Mouse (Mus musculus) CD8-positive naive resting alpha-beta T cell, adult 2 months (primary cell): ENCODE data around the gene Hif3a.

Experiments used
- DNase-seq, 2 experiments: peaks; one replicate each; pipeline ENCODE4 v3.0.0; 2022; ENCODE audit warnings: low read depth in 2 of 2, low spot score in 2 of 2

Gene Hif3a

GRCm38 (mm10) chr7:16993651-16994399 lies 68.4 kb downstream of the Hif3a start:
- DNase-seq, result no peak

DNA sequence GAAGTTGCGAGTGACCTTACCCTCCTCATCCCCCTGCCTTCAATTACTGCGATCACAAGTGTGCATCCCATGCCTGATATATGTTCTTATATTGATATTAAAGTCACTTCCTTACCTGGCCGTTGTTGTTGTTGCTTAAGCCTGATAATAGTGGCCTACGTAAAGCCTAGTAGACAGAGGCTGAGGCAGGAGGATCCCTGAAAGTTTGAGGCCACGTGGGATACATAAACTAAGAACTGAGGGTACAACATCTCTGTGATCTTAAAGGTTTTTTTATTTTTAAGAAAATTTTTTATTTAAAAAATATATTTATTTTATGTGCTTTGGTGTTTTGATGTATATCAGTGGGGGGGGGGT lies 69.8 kb downstream of the Hif3a start, which contains the start of gene Ccdc8:
TSS of gene Ccdc8 (plus strand) at position 258 of the 357 bp plus-strand sequence.
- DNase-seq, result no peak

DNA sequence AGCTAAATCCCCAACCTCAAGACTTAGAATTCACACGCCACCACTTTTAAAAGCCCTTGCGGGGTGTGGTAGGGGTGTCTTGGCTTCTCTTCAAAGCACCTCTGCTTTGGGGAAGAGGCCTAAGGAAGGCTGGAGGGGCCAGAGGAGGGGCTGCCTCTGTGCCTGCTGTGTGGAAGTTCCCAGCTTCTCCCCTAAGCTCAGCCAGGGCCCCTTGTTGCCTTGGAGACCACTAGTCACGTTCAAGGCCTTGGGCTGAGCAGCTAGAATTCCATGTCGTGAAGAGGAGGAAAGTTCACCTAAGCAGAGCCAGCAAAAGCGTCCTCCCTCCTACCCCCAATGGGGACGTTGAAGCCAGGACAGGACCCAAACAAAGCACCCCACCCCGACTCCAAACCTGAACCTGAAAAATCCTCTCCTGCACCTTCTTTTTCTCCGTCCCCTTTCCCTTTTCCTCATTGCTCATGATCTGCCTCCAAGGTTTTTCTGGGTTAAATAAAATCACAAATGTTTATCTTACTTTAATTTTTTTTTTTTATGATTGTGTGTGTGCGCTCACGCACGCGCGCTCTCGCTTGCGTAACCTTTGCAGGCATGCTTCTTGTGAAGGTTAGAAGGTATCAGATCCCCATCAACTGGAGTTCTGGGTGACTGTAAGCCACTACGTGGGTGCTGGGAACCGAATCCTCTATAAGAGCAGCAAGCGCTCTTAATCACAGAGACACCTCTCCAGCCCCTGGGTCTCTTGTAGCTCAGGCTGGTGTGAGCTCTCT lies 70.4 kb downstream of the Hif3a start:
- no peak for DNase-seq

- no peak for DNase-seq
These were observed 72.1 kb downstream of the Hif3a start for GRCm38 (mm10) chr7:16990006-16990744.

DNA sequence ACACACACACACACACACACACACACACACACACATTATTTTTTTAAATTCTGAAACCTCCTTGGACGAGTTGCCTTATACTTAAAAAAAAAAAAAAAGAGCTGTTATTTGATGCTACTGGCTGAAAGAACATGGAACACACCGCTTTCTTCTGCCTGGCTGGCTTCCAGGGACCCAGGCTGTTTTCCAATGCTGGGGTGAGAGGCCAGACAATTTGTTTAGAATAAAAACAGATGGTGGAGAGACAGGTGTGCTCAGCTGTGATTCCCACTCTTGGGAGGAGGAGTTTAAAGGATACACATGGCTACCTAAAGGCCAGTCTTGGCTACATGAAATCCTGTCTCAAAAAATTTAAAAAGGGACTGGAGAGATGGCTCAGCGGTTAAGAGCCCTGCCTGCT lies 73.8 kb downstream of the Hif3a start:
- DNase-seq, result no peak

DNA sequence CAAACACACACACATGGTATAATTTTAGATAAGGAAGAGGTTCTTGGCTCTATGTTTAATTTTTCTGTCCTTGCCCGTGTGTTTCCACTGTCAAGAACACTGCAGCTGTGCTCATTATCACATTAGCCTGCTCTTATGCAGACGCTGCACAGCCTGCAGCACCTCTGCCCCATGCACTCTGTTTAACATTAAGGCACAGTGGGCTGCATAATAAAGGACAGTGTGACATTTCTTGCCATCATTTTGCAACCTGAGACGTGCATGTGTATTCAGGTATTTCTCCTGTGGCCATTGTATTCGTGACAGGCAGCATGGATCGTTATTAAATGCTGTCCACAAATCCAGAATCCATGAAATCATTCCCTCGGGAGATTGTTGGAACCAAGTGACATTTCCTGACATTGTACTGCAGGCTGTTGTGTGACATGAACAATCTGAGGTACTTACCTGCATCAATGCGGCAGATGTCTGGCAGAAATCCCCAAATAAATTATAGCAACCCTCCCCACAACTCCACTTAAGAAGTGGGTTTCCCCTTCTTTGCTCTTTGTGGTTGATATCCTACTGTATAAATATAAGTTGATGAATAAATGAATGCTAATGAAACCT lies 74.6 kb downstream of the Hif3a start:
- DNase-seq, result no peak

DNA sequence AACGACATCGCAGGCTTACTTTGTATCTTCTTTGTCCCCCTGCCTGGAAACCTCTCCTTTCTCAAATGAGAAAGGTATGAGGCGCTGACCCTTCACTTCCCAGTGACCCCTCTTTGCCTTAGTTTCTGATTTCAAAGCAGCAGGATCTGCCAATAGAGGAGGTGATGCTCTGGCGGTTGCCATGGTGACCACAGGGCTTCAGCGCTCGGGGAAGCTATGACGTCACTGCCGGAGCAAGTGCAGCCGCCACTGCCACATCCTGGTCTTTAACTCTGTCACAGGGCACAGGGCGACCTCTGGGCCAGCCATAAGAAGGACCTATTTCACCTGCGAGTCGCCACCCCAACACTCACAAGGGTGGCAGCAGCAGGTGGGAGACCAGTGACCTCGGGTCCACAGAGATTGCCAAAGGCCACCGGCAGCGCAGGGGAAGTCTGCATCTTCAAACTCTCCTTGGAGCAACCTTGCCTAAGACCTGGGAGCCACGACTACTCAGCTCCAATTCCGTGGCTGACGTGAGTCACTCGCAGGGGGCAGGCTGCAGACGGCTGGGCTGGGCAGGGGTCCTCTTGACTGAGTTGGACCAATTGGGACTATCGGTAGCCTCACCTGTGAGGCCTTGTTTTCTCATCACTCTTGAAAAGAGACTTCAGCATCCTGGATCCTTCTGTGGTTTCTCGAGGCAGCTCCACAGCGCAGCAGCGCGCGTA lies 79.2 kb downstream of the Hif3a start, which contains the start of gene Gm42372:
TSS of gene Gm42372 (plus strand) at position 228 of the 710 bp plus-strand sequence.
- peak; percentile 53 to 67 for DNase-seq
